Mouse (Mus musculus) neural tube, embryonic 13.5 days (tissue): ENCODE data around the gene Ndufb2. TPM values are rescaled to one million over a fixed set of nuclear protein-coding genes. Genes with fewer than 3 reads are reported as not detected.

ENCODE experiments used
- ATAC-seq: fragments of 200-750 bp; cut with Nextera tagmentation; 2 replicates; pipeline ENCODE4 v1.8.0; 2017; ENCODE audit warnings: low read depth, mild to moderate bottlenecking, moderate TSS enrichment, moderate library complexity
- H3K27ac ChIP-seq: fragments of 300-500 bp; sonication (generic); replicated peaks from 2 replicates; pipeline ENCODE4 v1.5.1; 2015; ENCODE audit warnings: moderate library complexity, mild to moderate bottlenecking, inconsistent platforms
- H3K27me3 ChIP-seq: fragments of 300-500 bp; sonication (generic); 2 replicates; pipeline ENCODE4 v1.6.1; 2015; ENCODE audit warnings: mild to moderate bottlenecking, inconsistent platforms
- H3K36me3 ChIP-seq: fragments of 300-500 bp; sonication (generic); 2 replicates; pipeline ENCODE4 v1.6.1; 2015; ENCODE audit warnings: mild to moderate bottlenecking, inconsistent platforms
- H3K4me1 ChIP-seq: fragments of 300-500 bp; sonication (generic); replicated peaks from 2 replicates; pipeline ENCODE4 v1.6.1; 2015; ENCODE audit warnings: inconsistent platforms
- H3K4me2 ChIP-seq: fragments of 300-500 bp; sonication (generic); 2 replicates; pipeline ENCODE4 v1.6.1; 2015; ENCODE audit warnings: inconsistent platforms, mild to moderate bottlenecking, moderate library complexity
- H3K4me3 ChIP-seq: fragments of 300-500 bp; sonication (generic); 2 replicates; pipeline ENCODE4 v1.5.1; 2015; ENCODE audit warnings: mild to moderate bottlenecking, inconsistent platforms
- H3K9ac ChIP-seq: fragments of 300-500 bp; sonication (generic); 2 replicates; pipeline ENCODE4 v1.6.1; 2015; ENCODE audit warnings: moderate library complexity, mild to moderate bottlenecking, inconsistent platforms
- H3K9me3 ChIP-seq: fragments of 300-500 bp; sonication (generic); 2 replicates; pipeline ENCODE4 v1.6.1; 2016; ENCODE audit warnings: inconsistent platforms
- WGBS: fragments of 180-500 bp; shearing (Covaris S2); methylation state at CpG from one replicate; pipeline ENCODE4 v1.1.7; 2015; 5-methylcytosine and 5-hydroxymethylcytosine counted together
- polyA plus RNA-seq: library from polyadenylated mRNA; unstranded; fragments of >200 nt; fragmentation: Nextera tagmentation; extraction: Ambion mirVana; gene quantifications from 2 replicates; pipeline ENCODE4 v1.2.1, GENCODE M21; 2015

Ndufb2 gene
- 393 and 454 TPM in 2 replicates for polyA plus RNA-seq

GRCm38 (mm10) chr6:39592401-39593214 lies at the start of gene Ndufb2:
TSS of gene Ndufb2 (plus strand) at chr6:39592574.
- peak within 1 kb of the TSS; percentile 94 for H3K27ac ChIP-seq
- WGBS = under 1% methylated on average over 56 of the region's 56 CpGs
- H3K4me2 ChIP-seq = peak within 1 kb of the TSS; percentile 63
- peak; percentile 98 for ATAC-seq
- H3K27me3 ChIP-seq = no peaks in the 10 kb centered on the region
- peaks cover 40% of the 10 kb centered on the region for H3K36me3 ChIP-seq
- peak within 1 kb of the TSS; percentile 88 for H3K9ac ChIP-seq
- peak within 1 kb of the TSS; percentile 77 for H3K4me3 ChIP-seq
- H3K4me1 ChIP-seq = peaks cover 21% of the 10 kb centered on the region
- no peaks in the 10 kb centered on the region for H3K9me3 ChIP-seq

GRCm38 (mm10) chr6:39542631-39543597 lies 49.5 kb upstream of the Ndufb2 start:
- ATAC-seq = peak; percentile 79
- Histone ChIP-seq H3K4me2 (peak overlapping the region; percentile 26; the same call in 1 of the 2 replicates), H3K4me3 (no peak overlapping the region), H3K27ac (peak overlapping the region; percentile 79), H3K4me1 (peaks cover 89% of the 10 kb centered on the region), H3K9me3 (no peaks in the 10 kb centered on the region), H3K36me3 (no peaks in the 10 kb centered on the region), H3K9ac (peak overlapping the region; percentile 41), H3K27me3 (no peaks in the 10 kb centered on the region)
- 19% methylated on average over 15 of the region's 15 CpGs for WGBS

- WGBS = 22% methylated on average over 15 of the region's 15 CpGs
- ATAC-seq = no peak
- Histone ChIP-seq H3K27ac (peak overlapping the region; percentile 79), H3K27me3 (no peaks in the 10 kb centered on the region), H3K4me3 (no peak overlapping the region), H3K4me2 (peak overlapping the region; percentile 26; the same call in 1 of the 2 replicates), H3K9ac (peak overlapping the region; percentile 41), H3K4me1 (peaks cover 86% of the 10 kb centered on the region), H3K36me3 (no peaks in the 10 kb centered on the region), H3K9me3 (no peaks in the 10 kb centered on the region)
Observed at GRCm38 (mm10) chr6:39543769-39544420, 48.5 kb upstream of the Ndufb2 start.

GRCm38 (mm10) chr6:39545474-39545873 lies 46.9 kb upstream of the Ndufb2 start:
- H3K27me3 ChIP-seq = no peaks in the 10 kb centered on the region
- H3K36me3 ChIP-seq = no peaks in the 10 kb centered on the region
- peaks cover 70% of the 10 kb centered on the region for H3K4me1 ChIP-seq
- H3K27ac ChIP-seq = peak overlapping the region; percentile 79
- H3K9me3 ChIP-seq = no peaks in the 10 kb centered on the region
- ATAC-seq = no peak
- H3K4me2 ChIP-seq = no peak overlapping the region
- H3K4me3 ChIP-seq = no peak overlapping the region
- 76% methylated on average over 7 of the region's 7 CpGs for WGBS
- no peak overlapping the region for H3K9ac ChIP-seq

GRCm38 (mm10) chr6:39548030-39548429 lies 44.3 kb upstream of the Ndufb2 start:
- ATAC-seq = no peak
- Histone ChIP-seq H3K27me3 (no peaks in the 10 kb centered on the region), H3K4me2 (no peak overlapping the region), H3K4me1 (peaks cover 59% of the 10 kb centered on the region), H3K9ac (no peak overlapping the region), H3K36me3 (peaks cover 6% of the 10 kb centered on the region; the same call in 1 of the 2 replicates), H3K27ac (0 out of 2 replicates have a peak overlapping the region, but pooled peaks have one; percentile 46), H3K4me3 (no peak overlapping the region), H3K9me3 (no peaks in the 10 kb centered on the region)
- WGBS = 81% methylated on average over 5 of the region's 5 CpGs

- Histone ChIP-seq H3K36me3 (peaks cover 15% of the 10 kb centered on the region), H3K4me2 (no peak overlapping the region), H3K4me1 (peaks cover 50% of the 10 kb centered on the region), H3K9ac (no peak overlapping the region), H3K27ac (no peak overlapping the region), H3K9me3 (no peaks in the 10 kb centered on the region), H3K4me3 (no peak overlapping the region), H3K27me3 (no peaks in the 10 kb centered on the region)
- WGBS = 59% methylated on average over 8 of the region's 8 CpGs
- no peak for ATAC-seq
Observed at GRCm38 (mm10) chr6:39551981-39552636, 40.3 kb upstream of the Ndufb2 start.

- Histone ChIP-seq H3K4me1 (peaks cover 55% of the 10 kb centered on the region), H3K36me3 (peaks cover 15% of the 10 kb centered on the region), H3K9ac (peak overlapping the region; percentile 54), H3K4me2 (peak overlapping the region; percentile 65), H3K27me3 (no peaks in the 10 kb centered on the region), H3K9me3 (no peaks in the 10 kb centered on the region), H3K27ac (no peak overlapping the region; the same call in 1 of the 2 replicates), H3K4me3 (peak overlapping the region; percentile 91)
- no peak for ATAC-seq
- 72% methylated on average over 12 of the region's 12 CpGs for WGBS
Observed at GRCm38 (mm10) chr6:39554888-39555647, 37.3 kb upstream of the Ndufb2 start.

- Histone ChIP-seq H3K9ac (peak overlapping the region; percentile 54), H3K4me1 (peaks cover 56% of the 10 kb centered on the region), H3K27ac (no peak overlapping the region; the same call in 1 of the 2 replicates)
Observed at GRCm38 (mm10) chr6:39555648-39555945, 36.8 kb upstream of the Ndufb2 start.

GRCm38 (mm10) chr6:39556900-39557659 lies 35.3 kb upstream of the Ndufb2 start:
- H3K4me1 ChIP-seq = peaks cover 55% of the 10 kb centered on the region
- peak overlapping the region; percentile 65 for H3K4me2 ChIP-seq
- peak overlapping the region; percentile 97 for H3K27ac ChIP-seq
- peak; percentile 75 for ATAC-seq
- H3K9me3 ChIP-seq = no peaks in the 10 kb centered on the region
- no peaks in the 10 kb centered on the region for H3K27me3 ChIP-seq
- WGBS = under 1% methylated on average over 50 of the region's 54 CpGs
- peaks cover 8% of the 10 kb centered on the region; the same call in 1 of the 2 replicates for H3K36me3 ChIP-seq
- H3K4me3 ChIP-seq = peak overlapping the region; percentile 91
- H3K9ac ChIP-seq = peak overlapping the region; percentile 98

More at GRCm38 (mm10) chr6:39555648-39555945, 36.8 kb upstream of the Ndufb2 start:
- Histone ChIP-seq H3K9me3 (no peaks in the 10 kb centered on the region), H3K4me3 (peak overlapping the region; percentile 91), H3K4me2 (peak overlapping the region; percentile 65), H3K27me3 (no peaks in the 10 kb centered on the region), H3K36me3 (peaks cover 15% of the 10 kb centered on the region)
- ATAC-seq = no peak
- WGBS = 63% methylated on average over 2 of the region's 2 CpGs

- Histone ChIP-seq H3K4me3 (peak within 1 kb of the TSS; percentile 91), H3K9me3 (no peaks in the 10 kb centered on the region), H3K27ac (peak within 1 kb of the TSS; percentile 97), H3K4me1 (peaks cover 55% of the 10 kb centered on the region), H3K27me3 (no peaks in the 10 kb centered on the region), H3K4me2 (peak within 1 kb of the TSS; percentile 65), H3K9ac (peak within 1 kb of the TSS; percentile 98), H3K36me3 (peaks cover 8% of the 10 kb centered on the region; the same call in 1 of the 2 replicates)
- WGBS = 2% methylated on average over 42 of the region's 50 CpGs
- ATAC-seq = peak; percentile 96
Observed at GRCm38 (mm10) chr6:39557723-39558261, 34.6 kb upstream of the Ndufb2 start, which contains the start of gene Dennd2a. TSS of gene Dennd2a (minus strand) at chr6:39557867.
